Mouse (Mus musculus): Measurements from ENCODE around the gene Capn6. TPM values are rescaled to one million over a fixed set of nuclear protein-coding genes. Genes with fewer than 3 reads are reported as not detected.

Capn6 gene
- 45.0 and 48.8 TPM in 2 replicates for polyA plus RNA-seq (2015; fragmentation: Nextera tagmentation; extraction: Ambion mirVana)

GRCm38 (mm10) chrX:143827212-143827611, at the start of gene Capn6:
Gene Capn6 (minus strand): TSS chrX:143827414.

Small RNA genes within 50 kb of the gene (microRNA-seq; reads per million reads assigned to microRNA genes)
- not detected for gene Gm47298

Other genes starting within 250 kb of the Capn6 start
- 0.10 and 0.17 TPM in 2 replicates for gene Dcx, start 105.9 kb upstream of the Capn6 start, polyA plus RNA-seq (2015; fragmentation: Nextera tagmentation; extraction: Ambion mirVana)